In genomic region chr7:142572992-142573391, GRCm38 (mm10) we compare ENCODE assay signal across 15 mouse cellular contexts. TPM values are rescaled to one million over a fixed set of nuclear protein-coding genes. Genes with fewer than 3 reads are reported as not detected.
DNase-seq lines count a peak whose midpoint lies in the region; ATAC-seq and TF ChIP-seq lines count a peak whose summit lies in the region.
"Had no signal": no experiment of that assay in that cellular context is flagged by ENCODE, and none has a peak within 500 bp of the region (broad histone marks: within the 10 kb centered on the region; RNA-seq: fewer than 3 reads in every experiment).

No protein-coding gene starts in this region.

- H3K4me1 ChIP-seq in heart, embryonic 13.5 days, result peaks cover 86% of the 10 kb centered on the region
- peaks cover 69% of the 10 kb centered on the region for H3K4me1 ChIP-seq in lung, embryonic 14.5 days (ENCODE audit: insufficient read depth)
- H3K4me1 ChIP-seq in lung, postnatal 0 days (ENCODE audit: insufficient read depth, low read depth, low read length), result peaks cover 3% of the 10 kb centered on the region; the same call in 1 of the 2 replicates
- peaks cover 93% of the 10 kb centered on the region for H3K4me1 ChIP-seq in limb, embryonic 10.5 days
- peaks cover 69% of the 10 kb centered on the region for H3K4me1 ChIP-seq in stomach, embryonic 16.5 days (ENCODE audit: control insufficient read depth, insufficient read depth, low read length)

- H3K27me3 ChIP-seq in heart, embryonic 13.5 days (replicated peaks), result no peaks in the 10 kb centered on the region
- H3K27me3 ChIP-seq in lung, embryonic 14.5 days (ENCODE audit: insufficient read depth, low read length), result no peaks in the 10 kb centered on the region
- no peaks in the 10 kb centered on the region for H3K27me3 ChIP-seq in lung, postnatal 0 days (replicated peaks; ENCODE audit: insufficient read depth, low read length)
- no peaks in the 10 kb centered on the region for H3K27me3 ChIP-seq in limb, embryonic 10.5 days (ENCODE audit: low read depth, poor library complexity, severe bottlenecking)
- H3K27me3 ChIP-seq in stomach, embryonic 16.5 days (ENCODE audit: control insufficient read depth, insufficient read depth, low read length), result no peaks in the 10 kb centered on the region
- H3K27me3 ChIP-seq: Patski had no signal

- ATAC-seq in heart, embryonic 13.5 days (ENCODE audit: extremely low read depth, insufficient number of reproducible peaks, low FRiP score, low TSS enrichment), result no peak
- ATAC-seq in lung, embryonic 14.5 days (ENCODE audit: insufficient read depth), result peak; percentile 12; the same call in 1 of the 2 replicates
- no peak for ATAC-seq in lung, postnatal 0 days
- no peak for ATAC-seq in stomach, embryonic 16.5 days (ENCODE audit: insufficient read depth, low FRiP score)
- ATAC-seq: forebrain, embryonic 16.5 days; Patski had no signal

- H3K4me3 ChIP-seq in heart, embryonic 13.5 days, result no peak overlapping the region
- no peak overlapping the region; the same call in 1 of the 2 replicates for H3K4me3 ChIP-seq in lung, embryonic 14.5 days (ENCODE audit: low read depth, low read length)
- no peak overlapping the region for H3K4me3 ChIP-seq in lung, postnatal 0 days (ENCODE audit: low read depth, low read length)
- H3K4me3 ChIP-seq in limb, embryonic 10.5 days, result peak overlapping the region; percentile 15; the same call in 1 of the 2 replicates
- H3K4me3 ChIP-seq in stomach, embryonic 16.5 days (replicated peaks; ENCODE audit: low read length), result no peak overlapping the region
- H3K4me3 ChIP-seq: left cerebral cortex, adult 2 months had no signal

- no peak for DNase-seq in heart, postnatal 14 days
- DNase-seq in lung, embryonic 14.5 days, result peak; percentile 71
- no peak for DNase-seq in lung, postnatal 0 days (ENCODE audit: low spot score)
- no peak for DNase-seq in limb, embryonic 10.5 days (ENCODE audit: low spot score)
- no peak for DNase-seq in layer of hippocampus, adult 9-11 months
- no peak for DNase-seq in adipocyte (ENCODE audit: low spot score)
- DNase-seq: adrenal gland, postnatal 10 days; heart, adult 18-20 months; kidney, postnatal 4 days; thymus, adult 18-20 months had no signal

- no peaks in the 10 kb centered on the region for H3K9me3 ChIP-seq in heart, embryonic 13.5 days
- H3K9me3 ChIP-seq in lung, embryonic 14.5 days (ENCODE audit: low read depth, low read length), result no peaks in the 10 kb centered on the region
- no peaks in the 10 kb centered on the region for H3K9me3 ChIP-seq in lung, postnatal 0 days (ENCODE audit: low read length)
- H3K9me3 ChIP-seq in limb, embryonic 10.5 days (replicated peaks), result no peaks in the 10 kb centered on the region
- H3K9me3 ChIP-seq in stomach, embryonic 16.5 days (replicated peaks; ENCODE audit: control insufficient read depth, low read length), result no peaks in the 10 kb centered on the region

- H3K27ac ChIP-seq in heart, embryonic 13.5 days (replicated peaks), result peak overlapping the region; percentile 94
- peak overlapping the region; percentile 98 for H3K27ac ChIP-seq in lung, embryonic 14.5 days (ENCODE audit: low read depth)
- no peak overlapping the region for H3K27ac ChIP-seq in lung, postnatal 0 days (ENCODE audit: low read length)
- peak overlapping the region; percentile 91 for H3K27ac ChIP-seq in limb, embryonic 10.5 days
- peak overlapping the region; percentile 96 for H3K27ac ChIP-seq in stomach, embryonic 16.5 days (ENCODE audit: low read length)
- H3K27ac ChIP-seq: left cerebral cortex, adult 2 months had no signal

- intact Hi-C loops in heart, postnatal 14 days (cut with DNase I), result no loop called here

- TF ChIP-seq EP300 in lung, postnatal 0 days (IDR thresholded peaks at IDR 0.05), result no peak

- TF ChIP-seq CTCF in lung, embryonic 14.5 days (IDR thresholded peaks at IDR 0.05; ENCODE audit: low read depth), result no peak
- TF ChIP-seq CTCF in lung, postnatal 0 days (IDR thresholded peaks at IDR 0.05), result no peak

- peaks cover 9% of the 10 kb centered on the region for H3K36me3 ChIP-seq in heart, embryonic 13.5 days
- peaks cover 6% of the 10 kb centered on the region for H3K36me3 ChIP-seq in lung, embryonic 14.5 days (ENCODE audit: insufficient read depth)
- H3K36me3 ChIP-seq in lung, postnatal 0 days (ENCODE audit: insufficient read depth, low read length), result no peaks in the 10 kb centered on the region
- peaks cover 16% of the 10 kb centered on the region for H3K36me3 ChIP-seq in limb, embryonic 10.5 days
- H3K36me3 ChIP-seq in stomach, embryonic 16.5 days (ENCODE audit: control insufficient read depth, insufficient read depth, low read length), result no peaks in the 10 kb centered on the region

- peak overlapping the region; percentile 69 for H3K9ac ChIP-seq in heart, embryonic 13.5 days
- H3K9ac ChIP-seq in lung, embryonic 14.5 days, result peak overlapping the region; percentile 36; the same call in 1 of the 2 replicates
- no peak overlapping the region for H3K9ac ChIP-seq in lung, postnatal 0 days (replicated peaks; ENCODE audit: low read depth)
- peak overlapping the region; percentile 83 for H3K9ac ChIP-seq in stomach, embryonic 16.5 days (ENCODE audit: low read length)

- H3K4me2 ChIP-seq in heart, embryonic 13.5 days, result no peak overlapping the region
- peak overlapping the region; percentile 38 for H3K4me2 ChIP-seq in lung, embryonic 14.5 days
- no peak overlapping the region for H3K4me2 ChIP-seq in lung, postnatal 0 days (replicated peaks; ENCODE audit: low read depth, low read length)
- no peak overlapping the region for H3K4me2 ChIP-seq in stomach, embryonic 16.5 days (ENCODE audit: low read depth, low read length)

- WGBS in heart, embryonic 13.5 days, result 33% methylated on average over 6 of the region's 6 CpGs
- 10% methylated on average over 6 of the region's 6 CpGs for WGBS in lung, embryonic 14.5 days
- 28% methylated on average over 6 of the region's 6 CpGs for WGBS in lung, postnatal 0 days
- WGBS in limb, embryonic 10.5 days, result 17% methylated on average over 6 of the region's 6 CpGs
- 9% methylated on average over 6 of the region's 6 CpGs for WGBS in stomach, embryonic 16.5 days

RNA-seq across cellular contexts. Expression of gene Mrpl23, which starts 40.5 kb away (rescaled TPM):
- 15.6 and 17.7 TPM in 2 replicates for polyA plus RNA-seq in heart, embryonic 13.5 days (2015; fragmentation: Nextera tagmentation; extraction: Ambion mirVana)
- 1 to 10 TPM; 2.7 to 7.4 TPM for total RNA-seq in heart, postnatal 14 days (2021)
- 20.3 and 31.0 TPM in 2 replicates for polyA plus RNA-seq in lung, embryonic 14.5 days (2014; fragmentation: Nextera tagmentation; extraction: Ambion mirVana)
- 15.2 and 15.7 TPM in 2 replicates for polyA plus RNA-seq in lung, postnatal 0 days (2015; fragmentation: Nextera tagmentation; extraction: Ambion mirVana)
- polyA plus RNA-seq in limb, embryonic 10.5 days (2016; fragmentation: Nextera tagmentation; extraction: Ambion mirVana), result 25.9 and 33.7 TPM in 2 replicates
- 16.2 and 30.7 TPM in 2 replicates for polyA plus RNA-seq in stomach, embryonic 16.5 days (2015; fragmentation: Nextera tagmentation; extraction: Ambion mirVana)
